Mouse (Mus musculus): ENCODE measurements around the gene 2200002D01Rik. TPM values are rescaled to one million over a fixed set of nuclear protein-coding genes. Genes with fewer than 3 reads are reported as not detected.
"Not testable (repeated sequence)": the region's sequence is repeated elsewhere in the genome, so short reads cannot be mapped to it uniquely, and the experiment has no call there.

Gene 2200002D01Rik
- polyA plus RNA-seq, 1 experiment: 2.5 TPM

GRCm38 (mm10) chr7:29233745-29234144, 14.5 kb downstream of the 2200002D01Rik start:
- no peak overlapping the region for H3K27ac ChIP-seq (replicated peaks; ENCODE audit: low read depth, low read length)
- H3K4me3 ChIP-seq (ENCODE audit: insufficient read depth, low read depth, low read length): no peak overlapping the region
- 0 out of 2 replicates have a peak, but pooled peaks cover under 1% of the 10 kb centered on the region for H3K4me1 ChIP-seq (ENCODE audit: control insufficient read depth, insufficient read depth, insufficient read length, low read length)

- Histone ChIP-seq H3K4me1 (ENCODE audit: control insufficient read depth, insufficient read depth, insufficient read length, low read length) (no peaks in the 10 kb centered on the region), H3K4me3 (ENCODE audit: insufficient read depth, low read depth, low read length) (peak within 1 kb of the TSS; percentile 76), H3K27ac (replicated peaks; ENCODE audit: low read depth, low read length) (peak within 1 kb of the TSS; percentile 74)
Measured at GRCm38 (mm10) chr7:29232247-29233013, 15.8 kb downstream of the 2200002D01Rik start, which contains the start of gene Kcnk6. Kcnk6 (minus strand) TSS chr7:29232515.

GRCm38 (mm10) chr7:29231517-29231916, 16.7 kb downstream of the 2200002D01Rik start:
- Histone ChIP-seq H3K27ac (replicated peaks; ENCODE audit: low read depth, low read length) (peak overlapping the region; percentile 74), H3K4me3 (ENCODE audit: insufficient read depth, low read depth, low read length) (peak overlapping the region; percentile 76), H3K4me1 (ENCODE audit: control insufficient read depth, insufficient read depth, insufficient read length, low read length) (no peaks in the 10 kb centered on the region)

- Histone ChIP-seq H3K27ac (replicated peaks; ENCODE audit: low read depth, low read length) (peak overlapping the region; percentile 28; the same call in 1 of the 2 replicates), H3K4me1 (ENCODE audit: control insufficient read depth, insufficient read depth, insufficient read length, low read length) (no peaks in the 10 kb centered on the region), H3K4me3 (ENCODE audit: insufficient read depth, low read depth, low read length) (no peak overlapping the region)
Measured at GRCm38 (mm10) chr7:29230560-29230959, 17.7 kb downstream of the 2200002D01Rik start.

GRCm38 (mm10) chr7:29228202-29228601, 20.1 kb downstream of the 2200002D01Rik start:
- Histone ChIP-seq H3K4me3 (ENCODE audit: insufficient read depth, low read depth, low read length) (no peak overlapping the region), H3K4me1 (ENCODE audit: control insufficient read depth, insufficient read depth, insufficient read length, low read length) (no peaks in the 10 kb centered on the region), H3K27ac (replicated peaks; ENCODE audit: low read depth, low read length) (peak overlapping the region; percentile 21)

- no peak overlapping the region for H3K27ac ChIP-seq (replicated peaks; ENCODE audit: low read depth, low read length)
- H3K4me1 ChIP-seq (ENCODE audit: control insufficient read depth, insufficient read depth, insufficient read length, low read length): no peaks in the 10 kb centered on the region
- H3K4me3 ChIP-seq (ENCODE audit: insufficient read depth, low read depth, low read length): no peak overlapping the region
Measured at GRCm38 (mm10) chr7:29225520-29225919, 22.7 kb downstream of the 2200002D01Rik start.

- Histone ChIP-seq H3K27ac (replicated peaks; ENCODE audit: low read depth, low read length) (no peak overlapping the region), H3K4me3 (ENCODE audit: insufficient read depth, low read depth, low read length) (no peak overlapping the region), H3K4me1 (ENCODE audit: control insufficient read depth, insufficient read depth, insufficient read length, low read length) (no peaks in the 10 kb centered on the region)
Measured at GRCm38 (mm10) chr7:29224756-29225394, 23.4 kb downstream of the 2200002D01Rik start.

GRCm38 (mm10) chr7:29214846-29215245, 33.4 kb downstream of the 2200002D01Rik start:
- Histone ChIP-seq H3K27ac (replicated peaks; ENCODE audit: low read depth, low read length) (no peak overlapping the region), H3K4me3 (ENCODE audit: insufficient read depth, low read depth, low read length) (no peak overlapping the region), H3K4me1 (ENCODE audit: control insufficient read depth, insufficient read depth, insufficient read length, low read length) (no peaks in the 10 kb centered on the region)

GRCm38 (mm10) chr7:29214236-29214635, 34.0 kb downstream of the 2200002D01Rik start:
- no peak overlapping the region for H3K27ac ChIP-seq (replicated peaks; ENCODE audit: low read depth, low read length)
- no peak overlapping the region for H3K4me3 ChIP-seq (ENCODE audit: insufficient read depth, low read depth, low read length)
- H3K4me1 ChIP-seq (ENCODE audit: control insufficient read depth, insufficient read depth, insufficient read length, low read length): no peaks in the 10 kb centered on the region

GRCm38 (mm10) chr7:29213675-29214082, 34.6 kb downstream of the 2200002D01Rik start, which contains the start of gene Catsperg1:
Catsperg1 (minus strand) TSS chr7:29214035.
- H3K4me3 ChIP-seq (ENCODE audit: insufficient read depth, low read depth, low read length): no peak within 1 kb of the TSS
- no peak within 1 kb of the TSS for H3K27ac ChIP-seq (replicated peaks; ENCODE audit: low read depth, low read length)
- H3K4me1 ChIP-seq (ENCODE audit: control insufficient read depth, insufficient read depth, insufficient read length, low read length): no peaks in the 10 kb centered on the region

- H3K27ac ChIP-seq (replicated peaks; ENCODE audit: low read depth, low read length); H3K4me3 ChIP-seq (ENCODE audit: insufficient read depth, low read depth, low read length); H3K4me1 ChIP-seq (ENCODE audit: control insufficient read depth, insufficient read depth, insufficient read length, low read length): not testable (repeated sequence)
Measured at GRCm38 (mm10) chr7:29212775-29213560, 35.3 kb downstream of the 2200002D01Rik start.

GRCm38 (mm10) chr7:29212199-29212765, 36.0 kb downstream of the 2200002D01Rik start:
- no peaks in the 10 kb centered on the region for H3K4me1 ChIP-seq (ENCODE audit: control insufficient read depth, insufficient read depth, insufficient read length, low read length)
- H3K27ac ChIP-seq (replicated peaks; ENCODE audit: low read depth, low read length): 0 out of 2 replicates have a peak overlapping the region, but pooled peaks have one; percentile 83
- peak overlapping the region; percentile 68 for H3K4me3 ChIP-seq (ENCODE audit: insufficient read depth, low read depth, low read length)

- peak overlapping the region; percentile 68 for H3K4me3 ChIP-seq (ENCODE audit: insufficient read depth, low read depth, low read length)
- H3K4me1 ChIP-seq (ENCODE audit: control insufficient read depth, insufficient read depth, insufficient read length, low read length): no peaks in the 10 kb centered on the region
- peak overlapping the region; percentile 83 for H3K27ac ChIP-seq (replicated peaks; ENCODE audit: low read depth, low read length)
Measured at GRCm38 (mm10) chr7:29211415-29212198, 36.7 kb downstream of the 2200002D01Rik start.

GRCm38 (mm10) chr7:29211013-29211412, 37.3 kb downstream of the 2200002D01Rik start:
- H3K27ac ChIP-seq (replicated peaks; ENCODE audit: low read depth, low read length): peak overlapping the region; percentile 83
- H3K4me3 ChIP-seq (ENCODE audit: insufficient read depth, low read depth, low read length): peak overlapping the region; percentile 68
- not testable (repeated sequence) for H3K4me1 ChIP-seq (ENCODE audit: control insufficient read depth, insufficient read depth, insufficient read length, low read length)
